Mouse (Mus musculus) small intestine, adult 2 months (tissue): ENCODE data around the gene Fbxo9. TPM values are rescaled to one million over a fixed set of nuclear protein-coding genes. Genes with fewer than 3 reads are reported as not detected.

Source experiments
- H3K27ac ChIP-seq: fragments of 200-500 bp; 2 replicates; pipeline ENCODE4 v1.5.1; 2012; ENCODE audit warnings: low read depth, low read length, control low read depth, inconsistent platforms; ENCODE audit not compliant: insufficient read depth
- H3K27me3 ChIP-seq: fragments of 200-500 bp; 2 replicates; pipeline ENCODE4 v1.6.1; 2012; ENCODE audit warnings: mild to moderate bottlenecking, moderate library complexity, low read length, inconsistent platforms; ENCODE audit not compliant: control insufficient read depth, insufficient read depth
- H3K36me3 ChIP-seq: fragments of 200-500 bp; 2 replicates; pipeline ENCODE4 v1.6.1; 2012; ENCODE audit warnings: mild to moderate bottlenecking, low read length, control low read depth, inconsistent platforms; ENCODE audit not compliant: control insufficient read depth, insufficient read depth
- H3K4me1 ChIP-seq: fragments of 200-500 bp; 2 replicates; pipeline ENCODE4 v1.6.1; 2012; ENCODE audit warnings: low read length, inconsistent platforms, mixed read lengths; ENCODE audit not compliant: control insufficient read depth, insufficient read depth, insufficient read length
- H3K4me3 ChIP-seq: fragments of 200-500 bp; 2 replicates; pipeline ENCODE4 v1.5.1; 2012; ENCODE audit warnings: low read depth, mild to moderate bottlenecking, control low read depth, inconsistent platforms, low read length, moderate library complexity
- CTCF ChIP-seq: fragments of 200-500 bp; IDR thresholded peaks from 2 replicates; pipeline ENCODE4 v1.5.1; 2012; ENCODE audit warnings: low read depth, mild to moderate bottlenecking, control low read depth, inconsistent platforms, low read length, moderate library complexity, mixed read lengths; ENCODE audit not compliant: insufficient replicate concordance, insufficient read length; ENCODE audit errors: extremely low read depth
- POLR2A ChIP-seq: fragments of 200-500 bp; IDR thresholded peaks from 2 replicates; pipeline ENCODE4 v1.6.1; 2012; ENCODE audit warnings: low read depth, mild to moderate bottlenecking, control low read depth, inconsistent platforms, low read length, moderate library complexity
- WGBS: fragments of 180-500 bp; shearing (Covaris S2); methylation state at CpG from one replicate; pipeline ENCODE4 v1.1.7; 2018; 5-methylcytosine and 5-hydroxymethylcytosine counted together
- polyA plus RNA-seq: library from polyadenylated mRNA; depleted of rRNA; stranded (reverse); fragments of >200 nt; gene quantifications from 2 replicates; pipeline ENCODE4 v1.2.3, GENCODE M21; 2012

Fbxo9 gene
- polyA plus RNA-seq, 1 experiment, result 74.3 TPM

DNA sequence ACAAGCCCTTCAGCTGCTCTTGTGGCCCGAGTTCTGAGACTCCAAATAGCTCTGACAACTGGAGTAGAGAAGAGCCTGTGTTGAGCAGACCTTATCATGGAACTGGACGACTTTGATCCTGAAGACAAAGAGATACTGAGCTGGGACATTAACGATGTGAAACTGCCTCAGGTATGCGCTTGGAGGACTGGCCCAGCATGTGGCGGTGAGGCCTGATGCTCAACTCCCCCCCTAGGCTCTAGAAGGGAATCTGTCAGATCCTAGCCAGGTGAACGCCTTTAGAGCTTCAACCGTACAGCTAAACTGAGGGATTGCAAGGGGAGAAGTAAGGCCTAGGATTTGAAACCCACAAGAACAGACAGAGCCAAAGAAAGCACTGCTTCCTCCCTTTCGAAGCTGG, 55.0 kb downstream of the Fbxo9 start:
- TF ChIP-seq CTCF, result no peak
- TF ChIP-seq POLR2A, result no peak
- WGBS, result 73% methylated on average over 8 of the region's 8 CpGs

DNA sequence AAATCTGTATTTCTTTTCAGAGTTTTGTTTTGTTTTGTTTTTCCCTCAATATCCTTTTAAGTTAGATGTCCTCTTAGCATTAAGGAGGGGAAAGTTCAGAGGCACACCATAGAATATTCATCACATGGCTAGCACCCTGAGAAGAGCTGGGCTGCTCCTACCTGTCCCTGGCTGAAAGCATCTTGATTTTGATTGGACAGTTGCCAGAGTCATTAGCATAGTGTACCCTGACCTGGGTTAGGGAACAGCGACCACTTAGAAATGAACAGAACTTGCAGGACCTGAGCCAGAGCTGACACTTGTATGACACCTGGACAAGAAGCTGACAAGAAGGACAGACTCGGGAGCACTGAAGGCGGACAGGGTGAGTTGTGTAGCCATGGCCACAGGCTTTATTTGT, 57.2 kb downstream of the Fbxo9 start, which contains the start of gene Gcm1:
Gene Gcm1 (plus strand): TSS at position 248 of the 400 bp plus-strand sequence.
- 30% methylated on average over 3 of the region's 3 CpGs for WGBS
- no peak within 1 kb of the TSS for H3K27ac ChIP-seq
- H3K36me3 ChIP-seq, result no peaks in the 10 kb centered on the region
- H3K4me1 ChIP-seq, result peaks cover 2% of the 10 kb centered on the region; the same call in 1 of the 2 replicates
- H3K27me3 ChIP-seq, result no peaks in the 10 kb centered on the region
- no peak within 1 kb of the TSS for H3K4me3 ChIP-seq
- TF ChIP-seq POLR2A (no peak), CTCF (no peak)

More for the DNA sequence above, 55.0 kb downstream of the Fbxo9 start:
- Histone ChIP-seq H3K4me1 (peaks cover 2% of the 10 kb centered on the region; the same call in 1 of the 2 replicates), H3K27ac (no peak overlapping the region), H3K36me3 (no peaks in the 10 kb centered on the region), H3K27me3 (no peaks in the 10 kb centered on the region), H3K4me3 (no peak overlapping the region)

DNA sequence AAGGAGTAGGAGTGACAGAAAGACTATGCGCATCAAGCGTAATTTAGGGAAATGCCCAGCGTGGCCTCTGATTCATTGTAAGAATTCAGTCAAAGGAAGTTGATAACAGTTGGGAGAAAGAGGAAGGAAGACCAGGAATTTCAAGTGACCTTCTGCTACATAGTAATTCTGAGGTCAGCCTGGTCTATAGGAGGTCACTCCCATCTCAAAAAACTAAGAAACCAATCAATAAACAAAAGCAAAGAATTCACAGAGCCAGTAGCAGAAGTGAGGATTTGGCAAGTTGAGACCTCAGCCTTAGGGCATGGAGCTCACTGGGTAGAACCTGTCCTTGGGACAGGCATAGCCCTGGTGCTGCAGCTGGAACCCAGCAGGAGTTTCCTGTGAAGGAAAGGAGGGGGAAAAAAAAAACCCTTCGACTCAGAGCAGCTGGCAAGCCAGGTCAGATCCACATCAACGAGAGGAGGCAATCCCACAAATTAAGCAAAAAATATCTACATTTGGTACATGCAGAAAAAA, 58.4 kb downstream of the Fbxo9 start:
- TF ChIP-seq CTCF (no peak), POLR2A (no peak)
- Histone ChIP-seq H3K27me3 (no peaks in the 10 kb centered on the region), H3K36me3 (no peaks in the 10 kb centered on the region), H3K4me1 (peaks cover 2% of the 10 kb centered on the region), H3K4me3 (no peak overlapping the region), H3K27ac (no peak overlapping the region)
- 53% methylated on average over 5 of the region's 5 CpGs for WGBS

DNA sequence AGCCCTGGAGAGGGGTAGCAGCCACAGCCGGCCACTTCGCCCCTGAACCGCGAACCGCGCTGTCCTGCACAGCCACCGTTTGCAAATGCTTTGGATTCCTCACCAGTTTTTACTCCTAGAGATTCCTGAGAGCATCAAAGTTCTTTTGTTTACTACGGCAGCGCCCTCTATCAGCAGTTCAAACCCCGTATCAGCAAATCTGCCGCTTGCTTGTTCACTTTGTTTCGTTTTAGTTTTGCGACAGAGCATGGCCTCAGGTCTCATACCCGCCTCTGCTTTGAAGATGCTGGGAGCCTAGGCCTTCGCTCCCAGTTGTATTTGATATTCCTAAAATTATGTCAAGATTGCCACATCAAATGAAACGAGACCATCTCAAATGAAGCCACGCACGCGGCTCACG, 62.1 kb downstream of the Fbxo9 start:
- Histone ChIP-seq H3K4me3 (peak overlapping the region; percentile 63), H3K27me3 (no peaks in the 10 kb centered on the region), H3K36me3 (no peaks in the 10 kb centered on the region), H3K4me1 (peaks cover 1% of the 10 kb centered on the region), H3K27ac (no peak overlapping the region)
- TF ChIP-seq POLR2A, result no peak
- 39% methylated on average over 20 of the region's 20 CpGs for WGBS

DNA sequence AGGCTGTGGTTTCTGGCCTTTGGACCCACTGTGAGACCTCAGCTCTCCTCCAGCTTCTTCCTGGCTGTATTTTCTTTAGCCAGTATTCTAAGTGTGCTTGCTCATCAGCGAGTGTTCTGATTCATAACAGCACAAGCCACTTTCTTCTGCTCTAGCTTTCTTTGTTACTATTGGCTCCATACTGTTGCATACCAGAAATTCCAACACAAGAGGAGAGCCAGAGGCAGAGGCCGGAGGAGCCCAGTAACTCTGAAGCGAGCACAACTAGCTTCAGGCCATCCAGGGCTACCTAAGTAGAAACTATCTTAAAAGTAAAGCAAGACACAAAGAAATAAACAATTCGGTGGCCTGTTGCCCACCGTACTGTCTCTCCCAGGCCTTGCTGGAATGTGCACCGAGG, 63.7 kb downstream of the Fbxo9 start:
- H3K27me3 ChIP-seq, result no peaks in the 10 kb centered on the region
- H3K27ac ChIP-seq, result no peak overlapping the region
- no peaks in the 10 kb centered on the region; the same call in 1 of the 2 replicates for H3K4me1 ChIP-seq
- TF ChIP-seq POLR2A (no peak), CTCF (no peak)
- H3K4me3 ChIP-seq, result no peak overlapping the region
- H3K36me3 ChIP-seq, result no peaks in the 10 kb centered on the region
- 76% methylated on average over 6 of the region's 6 CpGs for WGBS

DNA sequence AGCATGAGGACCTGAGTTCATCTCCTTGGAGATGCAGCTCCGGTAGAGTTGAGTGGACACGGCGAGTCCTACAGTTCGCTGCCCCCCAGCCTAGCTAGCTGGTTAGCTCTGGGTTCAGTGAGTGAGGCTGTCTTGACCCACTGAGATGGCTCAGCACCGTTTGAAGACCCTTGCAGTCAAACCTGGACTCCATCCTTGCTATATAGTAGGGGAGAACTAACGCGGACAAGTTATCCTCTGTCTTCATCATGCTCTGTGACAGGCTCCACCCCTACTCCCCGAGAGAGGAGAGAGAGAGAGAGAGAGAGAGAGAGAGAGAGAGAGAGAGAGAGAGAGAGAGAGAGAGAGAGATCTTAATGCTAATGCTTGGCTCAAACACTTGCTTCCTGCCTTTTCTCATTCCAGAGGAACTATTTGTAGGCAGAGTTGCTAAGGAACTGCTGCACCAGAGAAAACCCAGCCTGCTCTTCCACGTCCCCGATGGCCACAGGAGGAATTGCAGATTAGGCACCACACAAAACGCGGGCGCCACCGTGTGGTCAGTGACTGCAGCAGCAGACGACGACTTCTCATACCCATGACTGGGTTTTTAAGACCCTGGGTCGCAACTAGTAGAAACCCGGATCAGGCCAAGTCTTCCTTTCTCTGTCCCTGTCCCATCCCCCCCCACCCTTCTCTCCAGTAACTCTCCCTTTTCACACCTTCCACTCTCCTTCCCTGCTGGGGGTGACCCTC, 69.9 kb downstream of the Fbxo9 start:
- H3K36me3 ChIP-seq, result no peaks in the 10 kb centered on the region
- H3K4me3 ChIP-seq, result no peak overlapping the region
- H3K27ac ChIP-seq, result no peak overlapping the region
- no peak for TF ChIP-seq POLR2A
- peak; percentile 99 for TF ChIP-seq CTCF
- no peaks in the 10 kb centered on the region for H3K4me1 ChIP-seq
- 32% methylated on average over 18 of the region's 18 CpGs for WGBS
- H3K27me3 ChIP-seq, result no peaks in the 10 kb centered on the region

DNA sequence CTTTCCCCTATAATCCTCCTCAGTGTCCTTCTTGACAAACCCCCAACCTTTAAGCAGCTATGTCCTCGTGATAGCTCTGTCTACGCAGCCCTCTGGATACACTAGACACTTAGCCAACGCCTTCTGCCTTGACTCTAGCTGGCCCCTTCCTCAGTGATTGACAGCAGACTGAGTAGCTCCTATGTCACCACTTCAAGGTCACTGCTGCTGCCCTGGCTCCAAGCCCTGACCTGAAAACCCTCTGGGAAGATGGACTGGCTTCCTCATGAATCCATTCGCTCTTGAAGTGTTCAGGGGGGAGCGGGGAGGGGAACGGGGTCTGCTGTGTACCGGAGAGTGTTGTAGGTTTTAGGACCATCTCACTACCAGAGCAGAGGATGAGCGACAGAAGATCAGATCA, 73.0 kb downstream of the Fbxo9 start:
- no peaks in the 10 kb centered on the region for H3K27me3 ChIP-seq
- H3K27ac ChIP-seq, result no peak overlapping the region
- no peak for TF ChIP-seq CTCF
- no peak for TF ChIP-seq POLR2A
- H3K4me3 ChIP-seq, result no peak overlapping the region
- 90% methylated on average over 8 of the region's 8 CpGs for WGBS
- H3K4me1 ChIP-seq, result no peaks in the 10 kb centered on the region
- no peaks in the 10 kb centered on the region for H3K36me3 ChIP-seq

DNA sequence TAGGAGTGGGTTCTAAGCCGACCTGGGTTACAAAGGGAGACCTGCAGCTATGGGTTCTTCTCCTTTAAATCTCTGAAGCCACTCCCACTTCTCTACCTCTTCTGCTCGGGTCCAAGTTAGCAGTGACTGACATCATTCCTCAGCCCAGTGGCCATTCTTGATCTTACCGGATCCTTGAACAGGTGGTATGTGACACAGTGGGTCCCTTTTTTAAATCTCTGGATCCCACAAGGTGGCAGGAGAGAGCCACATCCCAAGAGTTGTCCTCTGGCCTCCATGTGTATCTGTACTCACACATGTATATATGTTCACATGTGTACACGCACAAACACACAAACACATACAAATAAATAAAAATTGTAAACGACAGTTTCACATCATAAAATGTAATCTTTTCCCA, 73.6 kb downstream of the Fbxo9 start:
- Histone ChIP-seq H3K4me3 (no peak overlapping the region), H3K27ac (no peak overlapping the region), H3K36me3 (no peaks in the 10 kb centered on the region), H3K4me1 (no peaks in the 10 kb centered on the region), H3K27me3 (no peaks in the 10 kb centered on the region)
- WGBS, result 67% methylated on average over 5 of the region's 5 CpGs
- no peak for TF ChIP-seq POLR2A
- no peak for TF ChIP-seq CTCF
